Mouse (Mus musculus) CH12F3 (cell line): Measurements from ENCODE around the gene Ajm1.

Experiments used
- in situ Hi-C: fragments of 300-500 bp; cut with MboI; formaldehyde crosslinking; loops from 2 replicates; pipeline ENCODE4 v1.14.3; 2020; ENCODE audit warnings: low sequenced_read_pairs

The Ajm1 gene

GRCm38 (mm10) chr2:25581294-25581864 is at the start of gene Ajm1:
Gene Ajm1, minus strand, starts transcription at chr2:25581757.
- in situ Hi-C loops = no loop called here

- in situ Hi-C loops = no loop called here
These were observed 47.2 kb upstream of the Ajm1 start for GRCm38 (mm10) chr2:25628738-25629137.

- in situ Hi-C loops = no loop called here
These were observed 46.3 kb upstream of the Ajm1 start, which contains the start of gene Fcna for GRCm38 (mm10) chr2:25627811-25628210. Gene Fcna, minus strand, starts transcription at chr2:25628030.

- in situ Hi-C loops = no loop called here
These were observed 44.4 kb upstream of the Ajm1 start for GRCm38 (mm10) chr2:25625986-25626385.

- in situ Hi-C loops = no loop called here
These were observed 40.0 kb upstream of the Ajm1 start, which contains the start of gene Tmem141 for GRCm38 (mm10) chr2:25621229-25622200. Gene Tmem141, minus strand, starts transcription at chr2:25622005.

- in situ Hi-C loops = no loop called here
These were observed 39.3 kb upstream of the Ajm1 start for GRCm38 (mm10) chr2:25620852-25621228.

- in situ Hi-C loops = no loop called here
These were observed 38.8 kb upstream of the Ajm1 start for GRCm38 (mm10) chr2:25620386-25620785.

- in situ Hi-C loops = no loop called here
These were observed 36.0 kb upstream of the Ajm1 start, which contains the start of gene Ccdc183 for GRCm38 (mm10) chr2:25617578-25617977. Gene Ccdc183, minus strand, starts transcription at chr2:25617678.

GRCm38 (mm10) chr2:25616398-25616797 is 34.8 kb upstream of the Ajm1 start:
- in situ Hi-C loops = no loop called here

GRCm38 (mm10) chr2:25608671-25609070 is 27.1 kb upstream of the Ajm1 start:
- in situ Hi-C loops = no loop called here

- in situ Hi-C loops = no loop called here
These were observed 26.4 kb upstream of the Ajm1 start, which contains the start of gene Rabl6 for GRCm38 (mm10) chr2:25607761-25608622. Gene Rabl6, minus strand, starts transcription at chr2:25608521.

- in situ Hi-C loops = no loop called here
These were observed 21.0 kb upstream of the Ajm1 start for GRCm38 (mm10) chr2:25602526-25602925.

- in situ Hi-C loops = no loop called here
These were observed 18.5 kb upstream of the Ajm1 start for GRCm38 (mm10) chr2:25600037-25600436.

GRCm38 (mm10) chr2:25598749-25599148 is 17.2 kb upstream of the Ajm1 start:
- in situ Hi-C loops = no loop called here

GRCm38 (mm10) chr2:25596765-25597510 is 15.4 kb upstream of the Ajm1 start:
- in situ Hi-C loops = no loop called here

GRCm38 (mm10) chr2:25591863-25592262 is 10.3 kb upstream of the Ajm1 start:
- in situ Hi-C loops = no loop called here

GRCm38 (mm10) chr2:25588227-25588907 is 6.8 kb upstream of the Ajm1 start:
- in situ Hi-C loops = no loop called here

GRCm38 (mm10) chr2:25587290-25587689 is 5.7 kb upstream of the Ajm1 start:
- in situ Hi-C loops = no loop called here

GRCm38 (mm10) chr2:25585601-25586000 is 4.0 kb upstream of the Ajm1 start:
- in situ Hi-C loops = no loop called here

GRCm38 (mm10) chr2:25584856-25585255 is 3.3 kb upstream of the Ajm1 start:
- in situ Hi-C loops = no loop called here
